Mouse (Mus musculus): ENCODE measurements around the gene Adamts9.

DNA sequence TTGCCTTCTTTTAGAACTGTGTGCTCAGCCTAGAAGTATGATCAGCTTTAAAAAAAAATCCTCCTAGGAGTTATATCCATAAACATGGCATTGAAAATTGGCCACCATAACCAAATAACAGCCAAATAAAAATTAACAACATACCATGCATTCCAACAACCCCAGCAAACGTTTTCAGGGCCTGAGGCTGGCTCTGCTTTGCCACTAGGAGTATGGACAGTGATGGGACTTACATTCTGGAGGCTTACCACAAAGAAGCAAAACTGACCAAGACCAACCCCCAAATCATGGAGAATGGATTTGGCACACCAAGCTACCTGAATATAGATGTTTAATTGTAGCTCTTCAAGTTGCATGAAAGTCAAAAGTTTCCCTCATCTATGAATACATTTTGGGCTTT, 48.3 kb upstream of the Adamts9 start:
- TF ChIP-seq CTCF (conservative IDR thresholded peaks at IDR 0.05; ENCODE audit: insufficient read depth, insufficient read length, low read depth, low read length) (no peak), POLR2A (IDR thresholded peaks at IDR 0.05; ENCODE audit: low read depth, low read length) (no peak)
